Mouse (Mus musculus): Measurements from ENCODE around the gene Ier5. TPM values are rescaled to one million over a fixed set of nuclear protein-coding genes. Genes with fewer than 3 reads are reported as not detected.

The Ier5 gene
- polyA plus RNA-seq, 1 experiment from 2014 or later = 4.4 TPM

DNA sequence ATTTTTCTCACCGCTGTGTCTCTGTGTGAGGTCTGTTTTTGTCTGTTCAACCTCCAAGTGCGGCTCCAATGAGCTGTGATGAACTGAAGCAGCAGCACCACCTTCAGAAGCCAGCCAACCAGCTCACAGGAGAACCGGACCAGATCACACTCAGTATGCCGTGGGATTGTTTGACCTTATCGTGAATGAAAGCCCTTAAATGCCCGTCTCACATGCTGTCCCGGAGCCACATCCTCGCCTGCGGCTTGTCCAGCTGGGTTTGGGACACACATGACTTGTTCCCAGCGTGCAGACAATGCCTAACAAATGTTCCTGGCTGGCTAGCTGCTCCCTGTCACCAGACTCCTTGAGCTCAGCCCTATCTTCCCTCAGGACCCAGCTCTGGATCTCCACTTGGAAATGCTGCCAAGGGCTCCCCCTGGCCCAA is 47.7 kb downstream of the Ier5 start:
- Histone ChIP-seq H3K27me3 (ENCODE audit: insufficient read depth, low read length) (no peaks in the 10 kb centered on the region), H3K27ac (ENCODE audit: low read length) (peak overlapping the region; percentile 82), H3K4me2 (replicated peaks; ENCODE audit: low read depth, low read length) (0 out of 2 replicates have a peak overlapping the region, but pooled peaks have one; percentile 8), H3K9me3 (ENCODE audit: low read length) (no peaks in the 10 kb centered on the region), H3K9ac (replicated peaks; ENCODE audit: low read length) (peak overlapping the region; percentile 28; the same call in 1 of the 2 replicates), H3K4me3 (ENCODE audit: low read length) (no peak overlapping the region), H3K4me1 (ENCODE audit: insufficient read depth, low read length) (peaks cover 54% of the 10 kb centered on the region), H3K36me3 (ENCODE audit: insufficient read depth, low read length) (no peaks in the 10 kb centered on the region)
- ATAC-seq (ENCODE audit: low FRiP score, low TSS enrichment) = peak; percentile 23
- WGBS = 24% methylated on average over 10 of the region's 10 CpGs

DNA sequence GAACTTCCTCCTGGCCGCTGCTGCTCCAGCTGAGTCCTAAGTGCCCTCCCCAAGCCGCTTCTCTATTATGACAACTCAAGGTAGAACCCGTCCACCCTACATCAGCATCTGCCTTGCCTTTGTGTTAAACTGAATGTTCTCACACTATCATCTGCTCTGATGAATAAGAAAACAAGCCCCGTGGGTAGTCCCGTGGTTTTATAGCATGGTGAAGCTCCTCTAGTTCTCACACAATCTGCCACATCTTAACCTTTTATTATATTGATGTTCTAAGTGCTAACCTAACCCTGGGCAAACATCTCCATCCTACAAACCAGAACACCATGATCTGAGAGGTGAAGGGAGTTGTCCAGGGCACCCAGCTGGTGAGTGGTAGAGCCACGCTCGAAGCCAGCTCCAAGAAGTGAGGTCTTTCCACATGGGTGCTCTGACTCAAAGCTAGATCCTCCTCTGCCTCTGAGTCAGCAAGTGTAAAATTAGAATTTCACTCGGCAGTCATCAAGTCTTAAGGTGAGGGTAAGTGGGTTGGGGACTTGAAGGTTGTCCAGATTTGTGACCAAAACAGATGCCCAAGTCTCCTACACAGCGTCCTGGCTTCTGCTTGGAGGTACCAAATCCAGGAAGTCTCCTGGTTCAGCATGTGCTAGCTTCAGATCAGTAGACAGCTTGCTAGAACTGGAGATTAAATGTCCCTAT is 48.4 kb downstream of the Ier5 start:
- Histone ChIP-seq H3K27me3 (ENCODE audit: insufficient read depth, low read length) (no peaks in the 10 kb centered on the region), H3K9ac (replicated peaks; ENCODE audit: low read length) (no peak overlapping the region), H3K4me3 (ENCODE audit: low read length) (no peak overlapping the region), H3K9me3 (ENCODE audit: low read length) (no peaks in the 10 kb centered on the region), H3K4me1 (ENCODE audit: insufficient read depth, low read length) (peaks cover 54% of the 10 kb centered on the region), H3K4me2 (replicated peaks; ENCODE audit: low read depth, low read length) (no peak overlapping the region), H3K27ac (ENCODE audit: low read length) (peak overlapping the region; percentile 82), H3K36me3 (ENCODE audit: insufficient read depth, low read length) (no peaks in the 10 kb centered on the region)
- WGBS = 56% methylated on average over 9 of the region's 9 CpGs
- peak; percentile 21 for ATAC-seq (ENCODE audit: low FRiP score, low TSS enrichment)

- Histone ChIP-seq H3K27me3 (ENCODE audit: insufficient read depth, low read length) (no peaks in the 10 kb centered on the region), H3K9ac (replicated peaks; ENCODE audit: low read length) (0 out of 2 replicates have a peak overlapping the region, but pooled peaks have one; percentile 19), H3K27ac (ENCODE audit: low read length) (0 out of 2 replicates have a peak overlapping the region, but pooled peaks have one; percentile 37), H3K36me3 (ENCODE audit: insufficient read depth, low read length) (no peaks in the 10 kb centered on the region), H3K9me3 (ENCODE audit: low read length) (no peaks in the 10 kb centered on the region), H3K4me2 (replicated peaks; ENCODE audit: low read depth, low read length) (no peak overlapping the region), H3K4me1 (ENCODE audit: insufficient read depth, low read length) (peaks cover 49% of the 10 kb centered on the region), H3K4me3 (ENCODE audit: low read length) (no peak overlapping the region)
- ATAC-seq (ENCODE audit: low FRiP score, low TSS enrichment) = peak; percentile 52; the same call in 1 of the 2 replicates
- WGBS = 44% methylated on average over 5 of the region's 5 CpGs
These were observed 49.3 kb downstream of the Ier5 start for GRCm38 (mm10) chr1:155050174-155050573.

- Histone ChIP-seq H3K9me3 (ENCODE audit: low read length) (no peaks in the 10 kb centered on the region), H3K4me1 (ENCODE audit: insufficient read depth, low read length) (peaks cover 42% of the 10 kb centered on the region), H3K36me3 (ENCODE audit: insufficient read depth, low read length) (no peaks in the 10 kb centered on the region), H3K4me3 (ENCODE audit: low read length) (no peak overlapping the region), H3K27ac (ENCODE audit: low read length) (no peak overlapping the region), H3K27me3 (ENCODE audit: insufficient read depth, low read length) (no peaks in the 10 kb centered on the region), H3K4me2 (replicated peaks; ENCODE audit: low read depth, low read length) (no peak overlapping the region), H3K9ac (replicated peaks; ENCODE audit: low read length) (no peak overlapping the region; the same call in 1 of the 2 replicates)
- WGBS = 1% methylated on average over 5 of the region's 5 CpGs
- ATAC-seq (ENCODE audit: low FRiP score, low TSS enrichment) = peak; percentile 60; the same call in 1 of the 2 replicates
These were observed 50.5 kb downstream of the Ier5 start for GRCm38 (mm10) chr1:155048947-155049346.

Other genes starting within 250 kb of the Ier5 start
- 0.05 and 0.06 TPM in 2 replicates for gene Cacna1e, start 215.1 kb downstream of the Ier5 start, polyA plus RNA-seq (2015; fragmentation: Nextera tagmentation; extraction: Ambion mirVana)
- 7.1 and 8.6 TPM in 2 replicates for gene Mr1, start 47.2 kb upstream of the Ier5 start, polyA plus RNA-seq (2015; fragmentation: Nextera tagmentation; extraction: Ambion mirVana)
- gene Stx6, start 59.1 kb upstream of the Ier5 start, polyA plus RNA-seq (2015; fragmentation: Nextera tagmentation; extraction: Ambion mirVana) = 70.9 and 78.0 TPM in 2 replicates
- gene BC034090, start 144.8 kb upstream of the Ier5 start, polyA plus RNA-seq (2015; fragmentation: Nextera tagmentation; extraction: Ambion mirVana) = 8.2 and 9.1 TPM in 2 replicates